In genomic region chr17:32905239-32905638, GRCm38 (mm10) we compare ENCODE assay signal across 8 mouse cellular contexts. TPM values are rescaled to one million over a fixed set of nuclear protein-coding genes. Genes with fewer than 3 reads are reported as not detected.
DNase-seq lines count a peak whose midpoint lies in the region; ATAC-seq lines count a peak whose summit lies in the region.

No protein-coding gene starts in this region.

- no peak for ATAC-seq in embryonic facial prominence, embryonic 11.5 days (replicated peaks; ENCODE audit: insufficient number of reproducible peaks, low FRiP score, low TSS enrichment, low read depth)
- ATAC-seq in megakaryocyte progenitor cell, adult 5-6 weeks (replicated peaks; ENCODE audit: poor library complexity), result peak; percentile 73

- H3K9me3 ChIP-seq in embryonic facial prominence, embryonic 11.5 days (replicated peaks; ENCODE audit: control insufficient read depth, low read length), result no peaks in the 10 kb centered on the region

- no peak overlapping the region for H3K27ac ChIP-seq in embryonic facial prominence, embryonic 11.5 days (replicated peaks; ENCODE audit: low read depth, low read length)

- H3K36me3 ChIP-seq in embryonic facial prominence, embryonic 11.5 days (replicated peaks; ENCODE audit: control insufficient read depth, insufficient read depth, low read depth, low read length), result no peaks in the 10 kb centered on the region

- WGBS in embryonic facial prominence, embryonic 11.5 days, result 11% methylated on average over 19 of the region's 19 CpGs

- DNase-seq in adrenal gland, adult (ENCODE audit: inconsistent age in 2 of 2, low spot score in 1 of 2), result peak; percentile 52 to 84
- DNase-seq in adrenal gland, adult 8-10 months, result no peak
- DNase-seq in adrenal gland, postnatal 25 days, result peak; percentile 76
- peak; percentile 60 for DNase-seq in embryonic facial prominence, embryonic 11.5 days (ENCODE audit: low spot score)
- DNase-seq in heart, postnatal 4 days, result peak; percentile 51
- peak; percentile 39 to 57 for DNase-seq in layer of hippocampus, postnatal 10 days (ENCODE audit: low spot score in 2 of 2)
- peak; percentile 20 to 60 for DNase-seq in spleen, adult 18-20 months

- H3K4me3 ChIP-seq in embryonic facial prominence, embryonic 11.5 days (ENCODE audit: low read depth, low read length), result no peak overlapping the region

- H3K4me2 ChIP-seq in embryonic facial prominence, embryonic 11.5 days (ENCODE audit: low read depth, low read length), result 0 out of 2 replicates have a peak overlapping the region, but pooled peaks have one; percentile 17

- H3K27me3 ChIP-seq in embryonic facial prominence, embryonic 11.5 days (ENCODE audit: control insufficient read depth, insufficient read depth, low read length), result no peaks in the 10 kb centered on the region

- no peak overlapping the region for H3K9ac ChIP-seq in embryonic facial prominence, embryonic 11.5 days (replicated peaks; ENCODE audit: low read length)

- no peaks in the 10 kb centered on the region for H3K4me1 ChIP-seq in embryonic facial prominence, embryonic 11.5 days (ENCODE audit: control insufficient read depth, insufficient read depth, low read length)

RNA-seq across cellular contexts. Expression of gene Cyp4f14, which starts 11.9 kb away (rescaled TPM):
- total RNA-seq in adrenal gland, adult 8-10 months (2022), result 10 to 100 TPM in 2 of 4 experiments, 1 to 10 TPM in 2; 5.4 to 28.6 (median 14.3) TPM
- total RNA-seq in adrenal gland, postnatal 25 days (2021), result 9.4 and 12.7 TPM in 2 replicates
- not detected in 2 replicates for polyA plus RNA-seq in embryonic facial prominence, embryonic 11.5 days (2014; fragmentation: Nextera tagmentation; extraction: Ambion mirVana)
- total RNA-seq in heart, postnatal 4 days (2021), result not detected
- 1 to 10 TPM; 2.7 to 4.3 TPM for total RNA-seq in layer of hippocampus, postnatal 10 days (2021)
- total RNA-seq in megakaryocyte progenitor cell, adult 5-6 weeks (2015), result not detected in 2 replicates
- total RNA-seq in megakaryocyte progenitor cell, adult 5-6 weeks (2017), result not detected in 2 replicates

RNA-seq across cellular contexts. Expression of gene Zfp870, which starts 13.8 kb away (rescaled TPM):
- 10 to 100 TPM in 3 of 4 experiments, 1 to 10 TPM in 1; 8.8 to 21.1 (median 12.5) TPM for total RNA-seq in adrenal gland, adult 8-10 months (2022)
- total RNA-seq in adrenal gland, postnatal 25 days (2021), result 11.2 and 12.6 TPM in 2 replicates
- polyA plus RNA-seq in embryonic facial prominence, embryonic 11.5 days (2014; fragmentation: Nextera tagmentation; extraction: Ambion mirVana), result 11.7 and 12.3 TPM in 2 replicates
- total RNA-seq in heart, postnatal 4 days (2021), result 1 to 10 TPM; 6.7 to 7.6 TPM
- 10 to 100 TPM in 1 of 2 experiments, 1 to 10 TPM in 1; 9.7 to 10.4 TPM for total RNA-seq in layer of hippocampus, postnatal 10 days (2021)
- total RNA-seq in megakaryocyte progenitor cell, adult 5-6 weeks (2015), result 3.6 and 4.1 TPM in 2 replicates
- total RNA-seq in megakaryocyte progenitor cell, adult 5-6 weeks (2017), result 2.0 and 2.8 TPM in 2 replicates

RNA-seq across cellular contexts. Expression of gene Cyp4f13, which starts 42.0 kb away (rescaled TPM):
- 100 to 1,000 TPM in 2 of 4 experiments, 10 to 100 TPM in 2; 78.3 to 120 (median 96.1) TPM for total RNA-seq in adrenal gland, adult 8-10 months (2022)
- 83.8 and 111 TPM in 2 replicates for total RNA-seq in adrenal gland, postnatal 25 days (2021)
- 2.7 and 3.4 TPM in 2 replicates for polyA plus RNA-seq in embryonic facial prominence, embryonic 11.5 days (2014; fragmentation: Nextera tagmentation; extraction: Ambion mirVana)
- total RNA-seq in heart, postnatal 4 days (2021), result 10 to 100 TPM; 10.9 to 12.4 TPM
- total RNA-seq in layer of hippocampus, postnatal 10 days (2021), result 10 to 100 TPM; 16.4 to 19.2 TPM
- total RNA-seq in megakaryocyte progenitor cell, adult 5-6 weeks (2015), result 8.9 and 11.2 TPM in 2 replicates
- total RNA-seq in megakaryocyte progenitor cell, adult 5-6 weeks (2017), result 2.3 and 5.0 TPM in 2 replicates
